Mouse (Mus musculus) midbrain, embryonic 10.5 days (tissue): ENCODE data around the gene Fam71f2. TPM values are rescaled to one million over a fixed set of nuclear protein-coding genes. Genes with fewer than 3 reads are reported as not detected.

Source experiments
- DNase-seq: peaks from one replicate; pipeline ENCODE4 v3.0.0-alpha.2; 2017; ENCODE audit warnings: low spot score
- H3K27ac ChIP-seq: fragments of 300-500 bp; sonication (generic); replicated peaks from 2 replicates; pipeline ENCODE4 v1.5.1; 2016; ENCODE audit warnings: mild to moderate bottlenecking
- H3K27me3 ChIP-seq: fragments of 300-500 bp; sonication (generic); 2 replicates; pipeline ENCODE4 v1.6.1; 2016; ENCODE audit warnings: low read depth, mild to moderate bottlenecking; ENCODE audit not compliant: poor library complexity, severe bottlenecking
- H3K36me3 ChIP-seq: fragments of 300-500 bp; sonication (generic); 2 replicates; pipeline ENCODE4 v1.6.1; 2016; ENCODE audit warnings: mild to moderate bottlenecking, moderate library complexity
- H3K4me1 ChIP-seq: fragments of 300-500 bp; sonication (generic); 2 replicates; pipeline ENCODE4 v1.6.1; 2016
- H3K4me3 ChIP-seq: fragments of 300-500 bp; sonication (generic); 2 replicates; pipeline ENCODE4 v1.5.1; 2016; ENCODE audit warnings: mild to moderate bottlenecking, moderate library complexity
- H3K9me3 ChIP-seq: fragments of 300-500 bp; sonication (generic); replicated peaks from 2 replicates; pipeline ENCODE4 v1.6.1; 2016; ENCODE audit warnings: mild to moderate bottlenecking
- WGBS: fragments of 180-500 bp; shearing (Covaris S2); methylation state at CpG from one replicate; pipeline ENCODE4 v1.1.7; 2016; 5-methylcytosine and 5-hydroxymethylcytosine counted together
- polyA plus RNA-seq: library from polyadenylated mRNA; unstranded; fragments of >200 nt; fragmentation: Nextera tagmentation; extraction: Ambion mirVana; gene quantifications from 2 replicates; pipeline ENCODE4 v1.2.1, GENCODE M21; 2016

Gene Fam71f2
- polyA plus RNA-seq, 1 experiment from 2014 or later = 0.23 TPM

GRCm38 (mm10) chr6:29259418-29259817 is 20.0 kb upstream of the Fam71f2 start:
- H3K36me3 ChIP-seq = no peaks in the 10 kb centered on the region
- H3K27ac ChIP-seq = no peak overlapping the region
- DNase-seq = no peak
- no peaks in the 10 kb centered on the region for H3K27me3 ChIP-seq
- H3K4me1 ChIP-seq = peaks cover 9% of the 10 kb centered on the region
- no peaks in the 10 kb centered on the region for H3K9me3 ChIP-seq
- WGBS = 91% methylated on average over 1 of the region's 1 CpGs
- no peak overlapping the region for H3K4me3 ChIP-seq

- no peak overlapping the region for H3K27ac ChIP-seq
- H3K4me1 ChIP-seq = peaks cover 9% of the 10 kb centered on the region
- no peak overlapping the region for H3K4me3 ChIP-seq
- H3K27me3 ChIP-seq = no peaks in the 10 kb centered on the region
- WGBS = 81% methylated on average over 5 of the region's 5 CpGs
- H3K9me3 ChIP-seq = no peaks in the 10 kb centered on the region
- no peak for DNase-seq
- H3K36me3 ChIP-seq = no peaks in the 10 kb centered on the region
Observed at GRCm38 (mm10) chr6:29261831-29262230, 17.6 kb upstream of the Fam71f2 start.

- no peaks in the 10 kb centered on the region for H3K9me3 ChIP-seq
- 48% methylated on average over 6 of the region's 6 CpGs for WGBS
- no peaks in the 10 kb centered on the region for H3K27me3 ChIP-seq
- H3K4me3 ChIP-seq = no peak overlapping the region
- H3K27ac ChIP-seq = peak overlapping the region; percentile 38; the same call in 1 of the 2 replicates
- peak; percentile 28 for DNase-seq
- peaks cover 9% of the 10 kb centered on the region for H3K4me1 ChIP-seq
- H3K36me3 ChIP-seq = no peaks in the 10 kb centered on the region
Observed at GRCm38 (mm10) chr6:29263650-29264455, 15.5 kb upstream of the Fam71f2 start.

- Histone ChIP-seq H3K4me3 (no peak overlapping the region), H3K27me3 (no peaks in the 10 kb centered on the region), H3K9me3 (no peaks in the 10 kb centered on the region), H3K36me3 (no peaks in the 10 kb centered on the region), H3K4me1 (peaks cover 9% of the 10 kb centered on the region), H3K27ac (no peak overlapping the region)
- DNase-seq = no peak
- 87% methylated on average over 3 of the region's 3 CpGs for WGBS
Observed at GRCm38 (mm10) chr6:29264456-29264781, 15.0 kb upstream of the Fam71f2 start.

- H3K36me3 ChIP-seq = no peaks in the 10 kb centered on the region
- no peak for DNase-seq
- no peaks in the 10 kb centered on the region for H3K9me3 ChIP-seq
- H3K4me3 ChIP-seq = no peak overlapping the region
- peaks cover 17% of the 10 kb centered on the region for H3K4me1 ChIP-seq
- no peak overlapping the region for H3K27ac ChIP-seq
- WGBS = 73% methylated on average over 4 of the region's 4 CpGs
- peaks cover 17% of the 10 kb centered on the region for H3K27me3 ChIP-seq
Observed at GRCm38 (mm10) chr6:29266936-29267335, 12.5 kb upstream of the Fam71f2 start.

GRCm38 (mm10) chr6:29269006-29269668 is 10.3 kb upstream of the Fam71f2 start:
- H3K27me3 ChIP-seq = peaks cover 17% of the 10 kb centered on the region
- no peak overlapping the region for H3K27ac ChIP-seq
- DNase-seq = no peak
- H3K9me3 ChIP-seq = no peaks in the 10 kb centered on the region
- H3K4me1 ChIP-seq = peaks cover 23% of the 10 kb centered on the region
- 0 out of 2 replicates have a peak, but pooled peaks cover under 1% of the 10 kb centered on the region for H3K36me3 ChIP-seq
- WGBS = 84% methylated on average over 6 of the region's 6 CpGs
- H3K4me3 ChIP-seq = no peak overlapping the region

GRCm38 (mm10) chr6:29270961-29271360 is 8.4 kb upstream of the Fam71f2 start:
- Histone ChIP-seq H3K4me1 (peaks cover 26% of the 10 kb centered on the region), H3K27me3 (peaks cover 17% of the 10 kb centered on the region), H3K4me3 (no peak overlapping the region), H3K36me3 (peaks cover 19% of the 10 kb centered on the region), H3K9me3 (no peaks in the 10 kb centered on the region), H3K27ac (no peak overlapping the region)
- DNase-seq = no peak
- WGBS = 24% methylated on average over 8 of the region's 8 CpGs

- H3K36me3 ChIP-seq = peaks cover 19% of the 10 kb centered on the region
- peak within 1 kb of the TSS; percentile 90 for H3K27ac ChIP-seq
- peak; percentile 94 for DNase-seq
- WGBS = under 1% methylated on average over 46 of the region's 46 CpGs
- no peaks in the 10 kb centered on the region for H3K9me3 ChIP-seq
- peak within 1 kb of the TSS; percentile 77 for H3K4me3 ChIP-seq
- peaks cover 40% of the 10 kb centered on the region for H3K4me1 ChIP-seq
- peaks cover 17% of the 10 kb centered on the region for H3K27me3 ChIP-seq
Observed at GRCm38 (mm10) chr6:29272312-29273072, 6.9 kb upstream of the Fam71f2 start, which contains the start of gene Hilpda. TSS of gene Hilpda (plus strand) at chr6:29272488.

- no peaks in the 10 kb centered on the region for H3K9me3 ChIP-seq
- peaks cover 19% of the 10 kb centered on the region for H3K36me3 ChIP-seq
- DNase-seq = no peak
- 88% methylated on average over 5 of the region's 5 CpGs for WGBS
- no peak overlapping the region for H3K27ac ChIP-seq
- no peak overlapping the region for H3K4me3 ChIP-seq
- H3K4me1 ChIP-seq = peaks cover 39% of the 10 kb centered on the region
- H3K27me3 ChIP-seq = peaks cover 1% of the 10 kb centered on the region; the same call in 1 of the 2 replicates
Observed at GRCm38 (mm10) chr6:29276746-29277145, 2.6 kb upstream of the Fam71f2 start.

GRCm38 (mm10) chr6:29278513-29279267 is 703 bp upstream of the Fam71f2 start:
- H3K36me3 ChIP-seq = peaks cover 19% of the 10 kb centered on the region
- peaks cover 28% of the 10 kb centered on the region for H3K4me1 ChIP-seq
- no peaks in the 10 kb centered on the region for H3K27me3 ChIP-seq
- DNase-seq = peak; percentile 42
- WGBS = 32% methylated on average over 8 of the region's 8 CpGs
- H3K4me3 ChIP-seq = no peak overlapping the region
- no peaks in the 10 kb centered on the region for H3K9me3 ChIP-seq
- H3K27ac ChIP-seq = peak overlapping the region; percentile 46; the same call in 1 of the 2 replicates

- Histone ChIP-seq H3K36me3 (peaks cover 3% of the 10 kb centered on the region), H3K9me3 (no peaks in the 10 kb centered on the region), H3K27ac (peak overlapping the region; percentile 56), H3K4me3 (no peak overlapping the region), H3K27me3 (no peaks in the 10 kb centered on the region), H3K4me1 (peaks cover 21% of the 10 kb centered on the region)
- 50% methylated on average over 7 of the region's 7 CpGs for WGBS
- no peak for DNase-seq
Observed at GRCm38 (mm10) chr6:29280671-29281070, 1.3 kb downstream of the Fam71f2 start.

- DNase-seq = no peak
- WGBS = 75% methylated on average over 7 of the region's 7 CpGs
Observed at GRCm38 (mm10) chr6:29286870-29287269, 7.5 kb downstream of the Fam71f2 start.

More at GRCm38 (mm10) chr6:29286870-29287269, 7.5 kb downstream of the Fam71f2 start:
- no peaks in the 10 kb centered on the region for H3K27me3 ChIP-seq
- H3K27ac ChIP-seq = no peak overlapping the region
- H3K36me3 ChIP-seq = no peaks in the 10 kb centered on the region
- H3K4me3 ChIP-seq = no peak overlapping the region
- peaks cover 11% of the 10 kb centered on the region for H3K4me1 ChIP-seq
- H3K9me3 ChIP-seq = no peaks in the 10 kb centered on the region
